Mouse (Mus musculus): ENCODE data around the gene Usp3.

Usp3 gene

GRCm38 (mm10) chr9:66603907-66604306 lies 11.0 kb upstream of the Usp3 start:
- DNase-seq (ENCODE audit: low spot score), result no peak

- no peak for DNase-seq (ENCODE audit: low spot score)
These were observed 8.1 kb upstream of the Usp3 start for GRCm38 (mm10) chr9:66601006-66601405.

- no peak for DNase-seq (ENCODE audit: low spot score)
These were observed 7.6 kb upstream of the Usp3 start for GRCm38 (mm10) chr9:66600551-66600950.

GRCm38 (mm10) chr9:66599577-66599976 lies 6.6 kb upstream of the Usp3 start:
- no peak for DNase-seq (ENCODE audit: low spot score)

- DNase-seq (ENCODE audit: low spot score), result no peak
These were observed 5.7 kb upstream of the Usp3 start for GRCm38 (mm10) chr9:66598636-66599035.

- DNase-seq (ENCODE audit: low spot score), result no peak
These were observed 4.7 kb upstream of the Usp3 start for GRCm38 (mm10) chr9:66597480-66598215.

- no peak for DNase-seq (ENCODE audit: low spot score)
These were observed 4.1 kb upstream of the Usp3 start for GRCm38 (mm10) chr9:66597076-66597475.

GRCm38 (mm10) chr9:66595722-66596675 lies 3.1 kb upstream of the Usp3 start:
- no peak for DNase-seq (ENCODE audit: low spot score)

- DNase-seq (ENCODE audit: low spot score), result no peak
These were observed 1.1 kb upstream of the Usp3 start for GRCm38 (mm10) chr9:66594061-66594460.

GRCm38 (mm10) chr9:66593613-66593969 lies 649 bp upstream of the Usp3 start:
- no peak for DNase-seq (ENCODE audit: low spot score)

- DNase-seq (ENCODE audit: low spot score), result no peak
These were observed 894 bp downstream of the Usp3 start for GRCm38 (mm10) chr9:66591851-66592645.

- no peak for DNase-seq (ENCODE audit: low spot score)
These were observed 2.9 kb downstream of the Usp3 start for GRCm38 (mm10) chr9:66590051-66590450.

GRCm38 (mm10) chr9:66587016-66587415 lies 5.9 kb downstream of the Usp3 start:
- DNase-seq (ENCODE audit: low spot score), result no peak

- DNase-seq (ENCODE audit: low spot score), result no peak
These were observed 6.4 kb downstream of the Usp3 start for GRCm38 (mm10) chr9:66586533-66586932.

- DNase-seq (ENCODE audit: low spot score), result no peak
These were observed 7.8 kb downstream of the Usp3 start for GRCm38 (mm10) chr9:66585191-66585590.

- DNase-seq (ENCODE audit: low spot score), result no peak
These were observed 8.8 kb downstream of the Usp3 start for GRCm38 (mm10) chr9:66584176-66584575.

- DNase-seq (ENCODE audit: low spot score), result no peak
These were observed 9.7 kb downstream of the Usp3 start for GRCm38 (mm10) chr9:66583244-66583643.

- no peak for DNase-seq (ENCODE audit: low spot score)
These were observed 11.2 kb downstream of the Usp3 start for GRCm38 (mm10) chr9:66581694-66582093.

- no peak for DNase-seq (ENCODE audit: low spot score)
These were observed 12.2 kb downstream of the Usp3 start for GRCm38 (mm10) chr9:66580722-66581121.

GRCm38 (mm10) chr9:66575878-66576238 lies 17.1 kb downstream of the Usp3 start:
- no peak for DNase-seq (ENCODE audit: low spot score)

- no peak for DNase-seq (ENCODE audit: low spot score)
These were observed 17.7 kb downstream of the Usp3 start for GRCm38 (mm10) chr9:66575041-66575877.

Measured in urinary bladder, postnatal 10 days (tissue).